Mouse (Mus musculus) heart, postnatal 25 days (tissue): Measurements from ENCODE around the gene Cyth3. TPM values are rescaled to one million over a fixed set of nuclear protein-coding genes. Genes with fewer than 3 reads are reported as not detected.

Experiments used
- DNase-seq: peaks from one replicate; pipeline ENCODE4 v3.0.0; 2022; ENCODE audit warnings: low spot score
- intact Hi-C: fragments of 180-260 bp; cut with DNase I; formaldehyde crosslinking; loops from one replicate; pipeline ENCODE4 v1.15.1; 2025
- total RNA-seq, 2 experiments: library from RNA; stranded (reverse); gene quantifications; 2 replicates each; pipeline ENCODE4 v1.2.3; 2021

Cyth3 gene
- total RNA-seq, 2 experiments from 2014 or later: 43.8 to 44.9 TPM

DNA sequence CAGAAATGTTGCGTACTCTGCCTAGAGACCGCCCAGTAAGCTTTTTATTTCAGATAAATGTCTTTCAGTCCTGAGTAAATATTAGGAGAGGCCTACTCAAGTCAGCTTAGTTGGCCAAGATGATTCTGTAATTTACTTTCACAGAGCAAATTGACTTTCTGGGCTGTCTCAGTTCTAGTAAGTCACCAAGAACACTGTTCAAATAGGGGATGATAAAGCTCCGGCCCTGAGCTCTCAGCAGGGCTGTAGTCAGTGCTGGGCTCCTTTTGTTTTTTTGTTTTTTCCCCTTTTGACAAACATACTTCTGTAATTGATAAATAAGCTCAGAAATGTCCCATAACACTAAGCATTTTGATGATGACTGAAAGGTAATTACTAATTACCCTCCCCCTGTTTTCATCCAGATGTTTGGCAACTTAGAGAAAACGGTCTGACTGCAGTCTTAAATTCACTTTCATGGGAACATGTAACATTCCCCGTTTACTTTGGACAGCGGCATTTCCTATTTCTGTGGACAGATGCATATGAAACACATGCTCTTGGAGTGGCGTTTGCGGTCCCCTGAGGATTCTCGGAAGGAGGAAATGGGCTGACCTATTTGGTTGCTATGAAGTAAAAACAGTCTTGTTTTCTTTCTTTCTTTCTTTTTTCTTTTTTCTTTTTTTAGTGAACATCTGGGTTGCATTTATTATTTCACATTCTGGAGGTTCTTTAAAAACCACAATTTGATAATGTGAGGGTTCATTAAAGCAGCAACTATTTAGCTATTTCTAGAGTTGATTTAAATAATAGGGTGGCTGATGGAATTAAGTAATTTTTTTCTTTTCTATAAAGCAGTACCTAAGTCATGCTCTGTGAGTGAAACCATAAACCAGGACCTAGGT is 10.7 kb downstream of the Cyth3 start:
- intact Hi-C loops: loop anchor here (5.0 kb wide), 1 partner anchor 64 kb away; no protein-coding TSS in a partner anchor
- DNase-seq: peak; percentile 65

DNA sequence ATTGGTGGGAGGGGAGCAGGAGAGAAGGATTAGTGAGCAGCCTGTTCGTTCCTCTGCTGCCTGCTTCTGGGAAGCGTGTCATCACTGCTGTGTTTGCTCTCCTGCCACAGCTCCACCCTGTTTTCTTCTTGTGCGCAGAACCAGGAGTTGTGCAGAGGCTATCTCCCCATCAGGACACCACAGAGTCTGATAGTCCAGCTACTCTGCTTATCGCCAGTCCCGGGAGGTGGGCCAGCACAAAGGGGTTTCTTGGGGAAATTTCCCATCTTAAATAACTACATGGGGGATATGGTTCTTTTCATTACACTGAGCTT is 11.3 kb downstream of the Cyth3 start:
- DNase-seq: no peak
- intact Hi-C loops: loop anchor here (5.0 kb wide), 1 partner anchor 64 kb away; no protein-coding TSS in a partner anchor

DNA sequence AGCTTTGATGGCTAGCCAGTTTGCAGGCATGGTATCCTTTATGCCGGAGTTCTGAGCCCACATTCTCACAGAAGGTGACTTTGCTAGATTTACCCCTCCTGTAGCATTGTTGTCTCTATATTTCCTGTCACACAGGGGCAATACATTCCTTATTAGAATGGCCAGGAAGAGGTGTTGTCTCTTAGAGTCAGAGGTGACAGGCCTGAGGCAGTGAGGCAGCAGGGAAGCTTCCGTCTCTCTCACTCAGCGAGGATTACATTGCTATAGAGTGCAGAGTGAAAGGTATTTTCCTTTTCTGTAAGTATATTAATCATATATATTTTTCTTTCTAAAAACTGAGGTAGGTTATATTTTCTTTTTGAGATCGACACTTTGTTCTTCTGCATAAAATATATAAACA is 11.6 kb downstream of the Cyth3 start:
- DNase-seq: no peak
- intact Hi-C loops: loop anchor here (5.0 kb wide), 1 partner anchor 63 kb away; no protein-coding TSS in a partner anchor

DNA sequence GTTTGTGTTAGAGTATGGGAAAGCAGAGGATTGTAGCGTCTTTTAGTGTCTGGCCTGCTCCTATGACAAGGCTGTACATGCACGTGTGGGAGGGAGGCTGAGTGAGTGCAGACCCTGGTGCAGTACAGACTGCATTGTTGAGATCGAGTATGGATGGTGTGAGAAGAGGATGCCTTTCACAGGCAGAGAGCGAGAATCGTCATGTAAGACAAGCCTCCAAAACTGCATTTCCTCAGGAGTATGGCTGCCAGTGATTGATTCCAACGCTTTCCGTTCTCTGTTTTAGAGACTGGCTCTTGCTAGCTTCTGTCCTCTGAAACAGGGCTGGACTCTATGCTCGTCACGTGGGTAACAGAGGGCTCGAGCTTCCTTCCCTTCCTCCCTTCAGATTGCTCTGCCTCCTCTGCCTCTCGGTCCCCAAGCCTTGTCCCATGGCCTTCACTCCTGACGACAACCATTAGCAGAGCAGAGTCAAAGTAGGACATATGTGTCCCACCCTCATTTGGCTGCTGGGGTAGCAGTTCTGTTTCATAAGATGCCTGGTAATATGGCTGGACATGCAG is 12.4 kb downstream of the Cyth3 start:
- DNase-seq: peak; percentile 24
- intact Hi-C loops: loop anchor here (5.0 kb wide), 1 partner anchor 63 kb away; no protein-coding TSS in a partner anchor

DNA sequence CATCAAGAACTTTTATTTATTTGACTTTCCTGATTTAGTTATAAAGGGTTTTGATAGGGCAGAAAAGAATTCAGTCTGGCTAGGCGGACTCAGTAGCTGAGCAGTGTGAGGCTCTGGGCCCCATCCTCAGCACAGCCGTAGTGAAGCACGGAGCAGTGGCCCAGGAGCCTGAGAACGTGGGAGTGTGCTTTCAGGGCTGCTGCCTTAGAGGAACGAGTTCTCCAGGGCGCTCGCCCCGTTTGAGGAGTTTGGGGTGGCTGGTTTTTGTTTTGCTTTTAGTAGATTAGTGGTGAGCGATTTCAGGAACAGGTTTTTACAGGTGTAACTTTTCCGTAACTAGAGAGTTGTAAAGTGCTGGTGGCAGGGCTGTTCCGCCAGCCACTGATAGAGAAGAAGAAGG is 13.1 kb downstream of the Cyth3 start:
- intact Hi-C loops: no loop called here
- no peak for DNase-seq

DNA sequence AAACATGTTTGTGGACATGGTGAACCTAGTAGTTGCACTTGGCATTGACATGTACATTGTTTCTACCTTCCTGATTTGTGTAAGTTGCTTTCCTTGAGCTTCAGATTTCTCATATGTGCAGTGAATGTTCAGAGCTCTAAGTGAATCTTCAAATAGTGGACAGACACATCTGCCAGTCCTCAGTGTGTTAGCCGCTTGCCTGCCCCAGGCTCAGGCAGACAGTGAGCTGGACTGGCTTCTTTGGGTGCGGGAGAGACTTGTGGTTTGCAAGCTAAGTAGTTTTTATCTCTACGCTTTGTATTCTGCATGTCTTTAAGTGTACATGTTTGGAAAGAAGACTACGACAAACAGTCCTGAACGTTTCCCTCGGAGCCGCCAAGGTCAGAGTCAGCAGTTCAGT is 13.9 kb downstream of the Cyth3 start:
- no peak for DNase-seq
- intact Hi-C loops: loop anchor here (2.0 kb wide), 1 partner anchor 13 kb away; the partner anchor contains the start of gene Cyth3

DNA sequence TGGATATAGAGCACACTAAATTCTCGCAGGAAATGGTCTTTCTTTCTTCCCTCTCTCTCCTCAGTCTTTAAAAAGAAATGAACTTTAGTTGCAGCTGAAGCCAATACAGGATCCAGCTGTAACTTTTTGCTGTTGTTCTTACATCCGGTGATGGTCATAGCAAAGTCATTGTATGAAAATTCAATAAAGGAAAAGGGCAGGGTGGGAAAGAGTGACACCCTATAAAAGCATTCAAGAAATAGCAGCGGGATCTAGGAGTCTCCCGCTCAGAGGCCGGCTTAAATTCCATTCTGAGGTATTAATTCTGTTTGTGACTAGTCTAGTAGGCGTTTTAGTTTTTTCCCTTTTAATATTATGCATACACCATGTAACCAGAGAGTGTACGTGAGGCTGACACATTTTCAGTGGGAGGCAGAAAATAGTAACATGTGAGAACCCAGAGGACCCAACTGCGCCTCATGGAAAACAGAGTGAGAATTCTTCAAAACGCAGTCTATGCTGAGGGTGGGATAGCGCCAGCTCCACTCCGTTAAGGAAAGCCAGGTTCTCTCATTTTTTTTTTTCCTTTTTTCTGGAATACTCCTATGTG is 15.7 kb downstream of the Cyth3 start:
- intact Hi-C loops: loop anchor here (2.0 kb wide), 1 partner anchor 15 kb away; the partner anchor contains the start of gene Cyth3
- DNase-seq: no peak

DNA sequence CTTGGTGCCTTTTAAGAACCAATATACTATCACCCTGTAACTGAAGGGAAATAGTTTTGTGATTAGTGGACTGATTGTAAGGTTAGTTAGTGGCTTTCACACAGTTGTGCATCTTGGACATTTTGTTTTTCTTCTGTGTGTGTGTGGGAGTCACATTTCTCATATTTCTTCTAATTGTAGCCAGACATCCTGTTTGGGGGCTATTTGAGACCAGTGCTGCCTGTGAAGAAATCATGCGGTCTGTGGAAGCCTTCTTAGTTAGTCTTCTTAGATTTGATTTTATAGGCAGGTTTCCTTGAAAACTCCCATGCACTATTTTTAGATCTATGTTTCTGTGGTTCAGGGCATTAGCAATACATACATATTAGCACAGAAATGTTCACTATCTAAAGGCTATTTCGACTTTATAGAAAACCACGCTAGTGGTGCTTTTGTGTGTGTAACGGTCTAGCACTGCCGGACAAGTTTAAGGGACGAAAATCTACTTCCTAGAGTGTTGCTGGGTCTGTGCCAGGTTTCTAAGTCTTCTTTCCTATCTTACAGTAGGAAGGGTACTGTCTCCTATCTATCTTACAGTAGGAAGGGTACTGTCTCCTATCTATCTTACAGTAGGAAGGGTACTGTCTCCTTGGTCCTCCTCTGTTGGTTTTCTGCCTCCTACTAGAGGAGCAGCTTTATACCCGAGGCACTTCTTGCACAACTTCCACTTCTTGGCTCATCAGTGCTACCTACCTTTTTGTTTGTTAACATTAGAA is 16.4 kb downstream of the Cyth3 start:
- no peak for DNase-seq
- intact Hi-C loops: no loop called here

DNA sequence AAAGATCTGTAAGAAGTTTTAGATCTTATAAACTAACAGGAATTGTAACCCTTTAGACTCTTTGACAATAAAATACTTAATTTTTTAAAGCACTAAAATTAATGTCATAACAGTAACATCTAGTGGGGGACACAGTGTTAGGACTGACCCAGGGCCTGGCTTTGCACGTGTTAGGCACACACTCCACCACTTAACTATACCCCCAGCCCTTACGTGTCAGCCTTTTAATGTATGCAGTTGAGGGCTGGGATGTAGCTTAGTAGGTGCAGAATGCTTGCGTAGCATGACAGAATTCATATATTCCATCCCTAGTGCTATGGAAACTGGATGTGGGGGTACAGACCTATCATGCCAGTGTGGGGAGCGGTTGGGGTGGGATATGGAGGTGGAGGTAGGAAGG is 17.1 kb downstream of the Cyth3 start:
- intact Hi-C loops: no loop called here

DNA sequence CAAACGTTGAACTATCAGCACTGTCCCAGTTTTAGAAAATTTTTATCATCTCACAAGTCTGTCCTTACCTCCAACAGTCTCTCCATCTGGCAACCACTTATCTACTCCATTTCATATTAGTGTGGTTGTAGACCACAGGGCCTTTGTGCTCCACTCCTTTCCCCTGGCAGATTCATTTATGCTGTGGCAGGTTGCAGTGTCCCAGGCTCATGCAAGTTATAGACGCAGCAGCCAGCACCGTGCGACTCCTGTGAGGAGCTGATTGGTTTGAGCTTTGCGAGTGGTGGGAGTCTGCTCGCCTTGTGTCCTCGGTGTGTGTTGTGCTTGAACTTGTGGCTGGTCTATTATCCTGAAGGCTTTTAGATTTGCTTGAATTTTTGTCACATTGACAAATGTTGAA is 17.6 kb downstream of the Cyth3 start:
- intact Hi-C loops: no loop called here
- no peak for DNase-seq

More for the DNA sequence above, 17.1 kb downstream of the Cyth3 start:
- no peak for DNase-seq

DNA sequence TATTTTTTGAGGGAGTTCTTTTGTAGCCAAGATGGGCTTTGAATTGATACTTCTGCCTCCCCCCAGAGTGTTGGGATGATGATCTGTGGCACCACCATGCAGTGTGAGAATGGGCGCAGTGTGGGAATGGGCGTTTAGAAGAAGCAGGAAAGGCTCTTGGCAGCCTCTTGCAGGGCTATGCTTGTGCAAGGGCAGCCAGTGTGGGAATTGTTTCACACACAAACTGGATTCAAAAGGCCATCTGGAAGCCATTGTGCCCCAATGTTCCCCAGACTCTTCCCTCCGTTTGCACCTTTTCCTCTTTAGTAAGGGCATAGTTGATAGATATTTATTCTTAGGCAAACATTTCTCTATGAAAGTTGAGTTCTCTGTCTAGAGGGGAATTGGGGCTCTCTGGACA is 19.3 kb downstream of the Cyth3 start:
- DNase-seq: no peak
- intact Hi-C loops: no loop called here

DNA sequence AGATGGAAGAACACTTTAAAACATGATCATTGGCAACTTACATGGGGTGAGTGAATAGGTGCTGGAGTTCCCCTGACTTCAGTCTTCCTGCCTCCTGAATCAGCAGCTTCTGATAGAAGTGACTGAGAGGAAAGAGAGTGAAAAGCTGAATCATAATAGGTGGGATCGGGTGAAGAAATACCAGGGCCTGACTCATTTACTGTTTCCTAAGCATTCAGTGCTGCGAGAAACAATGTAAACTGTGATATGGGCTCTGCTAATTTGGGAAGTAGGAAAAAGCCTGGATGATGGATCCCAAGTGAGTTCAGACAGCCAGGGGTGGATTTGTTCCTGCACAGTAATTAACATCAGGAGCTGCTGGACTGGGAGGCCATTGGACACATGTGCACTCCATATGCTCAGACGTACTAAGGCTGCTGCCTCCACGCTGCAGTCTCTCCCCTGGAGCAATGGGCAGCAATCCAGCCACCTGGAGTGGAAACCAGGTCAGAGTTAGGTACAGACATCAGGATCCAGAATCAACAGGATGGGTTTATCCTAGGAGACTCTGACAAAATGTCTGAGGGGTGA is 20.1 kb downstream of the Cyth3 start:
- DNase-seq: no peak

DNA sequence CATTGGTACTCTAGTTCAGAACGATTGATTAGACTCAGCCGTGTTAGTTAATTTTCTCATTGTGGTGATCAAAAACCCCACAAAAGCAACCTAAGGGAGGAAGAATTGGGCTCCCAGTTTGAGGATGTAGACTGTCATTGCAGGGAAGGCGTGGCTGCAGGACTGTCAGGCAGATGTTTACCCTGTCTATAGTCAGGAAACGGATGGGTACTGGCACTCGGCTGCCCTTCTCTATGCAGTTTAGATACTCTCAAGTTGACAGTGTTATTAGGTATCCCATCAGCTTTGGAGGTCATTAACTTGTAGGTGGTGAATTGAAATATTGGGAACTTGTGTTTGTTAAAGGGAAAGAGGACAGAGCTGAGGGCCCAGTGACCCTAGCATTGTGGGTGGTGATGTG is 23.7 kb downstream of the Cyth3 start:
- no peak for DNase-seq

More for the DNA sequence above, 20.1 kb downstream of the Cyth3 start:
- intact Hi-C loops: no loop called here

DNA sequence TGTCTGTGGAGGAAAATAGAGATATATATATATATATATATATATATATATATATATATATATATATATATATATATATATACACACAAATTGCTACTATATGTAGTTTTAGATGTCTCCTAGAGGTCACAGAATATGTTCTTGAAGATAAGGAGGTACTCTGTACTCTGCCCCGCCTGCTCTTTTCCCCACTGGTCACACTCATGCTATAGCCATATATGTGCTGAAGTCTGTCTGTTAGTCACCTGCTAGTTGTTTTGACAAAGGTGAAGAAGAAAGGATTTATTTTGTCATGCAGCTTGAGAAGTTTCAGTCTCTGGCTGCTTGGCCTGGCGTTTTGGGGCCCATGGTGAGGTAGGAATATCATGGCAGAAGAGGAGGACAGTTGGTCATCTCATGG is 25.2 kb downstream of the Cyth3 start:
- intact Hi-C loops: no loop called here
- no peak for DNase-seq

More for the DNA sequence above, 23.7 kb downstream of the Cyth3 start:
- intact Hi-C loops: no loop called here

DNA sequence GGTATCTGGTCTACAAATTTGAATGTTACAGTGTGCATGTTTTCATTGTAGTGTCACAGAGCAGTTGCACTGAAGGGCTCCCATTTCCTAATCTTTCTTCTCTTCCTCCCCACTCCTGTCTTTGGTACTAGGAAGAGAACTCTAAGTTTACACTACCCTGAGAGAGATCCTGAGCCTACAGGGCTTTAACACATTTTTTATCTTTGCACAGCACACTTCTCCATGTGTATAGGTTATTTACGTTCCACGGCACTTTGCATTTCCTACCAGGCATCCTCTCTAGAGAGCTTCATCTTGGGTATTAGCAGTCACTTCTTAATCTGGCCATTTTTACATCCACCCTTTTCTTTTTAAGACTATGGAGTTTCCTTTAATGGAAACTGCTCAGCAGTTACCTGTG is 25.8 kb downstream of the Cyth3 start:
- intact Hi-C loops: no loop called here
- no peak for DNase-seq

DNA sequence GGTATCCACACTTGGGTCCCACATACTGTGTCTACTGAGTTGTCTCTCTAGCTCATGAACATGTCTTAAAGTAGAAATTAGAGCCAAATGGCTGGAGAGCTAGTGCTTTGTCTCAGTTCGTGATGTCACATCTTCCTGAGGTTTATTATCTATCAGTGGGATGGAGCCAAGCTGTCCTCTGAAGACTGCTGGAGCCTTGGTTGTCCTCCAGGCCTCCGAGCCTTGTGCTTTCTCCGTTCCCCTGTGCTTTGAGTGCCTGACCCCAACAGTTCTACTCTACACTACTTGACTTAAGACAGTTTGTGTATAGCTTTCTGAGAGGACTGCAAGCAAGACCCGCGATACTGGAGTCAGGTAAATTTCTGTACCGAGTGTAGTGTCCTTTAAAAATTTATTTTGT is 26.9 kb downstream of the Cyth3 start:
- intact Hi-C loops: no loop called here
- no peak for DNase-seq

DNA sequence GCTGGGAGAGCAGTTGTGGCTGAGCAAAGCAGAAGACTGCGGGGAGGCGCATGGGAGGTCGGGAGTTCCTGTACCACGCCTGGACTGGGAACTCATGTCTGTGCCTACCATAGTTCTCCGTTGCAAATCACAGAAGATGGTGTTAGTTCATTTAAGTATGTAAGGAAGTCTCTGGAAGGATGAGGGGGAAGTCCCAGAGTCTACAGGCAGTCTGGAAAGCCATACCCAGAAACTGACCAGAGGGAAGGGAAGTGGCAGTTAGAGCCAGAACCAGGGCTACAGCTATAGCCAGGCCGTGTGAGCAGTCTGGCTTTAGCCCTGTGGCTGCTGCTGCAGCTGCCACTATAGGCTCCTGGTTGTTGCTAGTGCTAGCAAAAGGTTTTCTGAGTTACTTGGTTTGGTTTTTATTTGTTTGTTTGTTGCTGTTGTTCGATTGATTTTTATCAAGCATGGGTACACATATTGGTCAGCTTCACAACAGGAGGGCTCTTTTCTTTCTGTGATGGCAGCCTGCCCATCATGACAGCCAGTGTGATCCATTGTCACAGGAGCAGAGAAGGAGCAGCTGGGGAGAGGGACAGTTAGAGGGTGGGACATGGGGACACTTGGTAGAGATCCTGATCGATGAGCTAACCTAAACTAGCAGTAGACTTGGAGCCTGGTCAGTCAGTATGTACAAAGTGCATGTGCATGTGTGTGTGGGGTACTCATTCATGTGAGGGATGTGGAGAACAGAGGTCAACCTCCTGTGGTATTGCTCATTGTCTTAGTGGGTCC is 29.8 kb downstream of the Cyth3 start:
- intact Hi-C loops: no loop called here
- DNase-seq: no peak

DNA sequence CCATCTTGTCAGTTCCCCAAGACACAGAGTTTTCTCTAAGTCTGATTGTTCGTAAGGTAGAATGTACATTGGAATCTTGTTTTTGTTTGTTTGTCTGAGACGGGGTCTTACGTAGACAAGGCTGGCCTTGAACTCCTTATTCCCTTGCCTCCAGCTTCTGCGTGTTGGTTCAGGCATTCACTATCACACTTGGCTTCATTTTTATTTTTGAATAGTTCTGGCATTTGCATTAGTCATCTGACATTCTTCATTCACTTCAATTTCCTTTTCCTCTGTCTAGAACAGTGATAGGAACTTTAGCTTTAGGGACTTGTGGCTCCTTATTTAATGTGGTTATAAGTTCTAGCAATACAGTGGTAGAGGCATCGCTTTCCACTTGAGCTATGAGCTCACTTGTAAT is 31.2 kb downstream of the Cyth3 start:
- intact Hi-C loops: no loop called here
- no peak for DNase-seq
